Mouse (Mus musculus): ENCODE results near the gene Minpp1.
"Not testable (repeated sequence)": the region's sequence is repeated elsewhere in the genome, so short reads cannot be mapped to it uniquely, and the experiment has no call there.

Minpp1 gene

GRCm38 (mm10) chr19:32485681-32486105, at the start of gene Minpp1:
Minpp1 (plus strand) TSS chr19:32485769.
- DNase-seq (ENCODE audit: low spot score), result peak; percentile 71

GRCm38 (mm10) chr19:32439356-32439755, 46.2 kb upstream of the Minpp1 start:
- no peak for DNase-seq (ENCODE audit: low spot score)

GRCm38 (mm10) chr19:32441568-32441967, 44.0 kb upstream of the Minpp1 start:
- no peak for DNase-seq (ENCODE audit: low spot score)

GRCm38 (mm10) chr19:32448931-32449330, 36.6 kb upstream of the Minpp1 start:
- no peak for DNase-seq (ENCODE audit: low spot score)

- peak; percentile 7 for DNase-seq (ENCODE audit: low spot score)
Observed at GRCm38 (mm10) chr19:32452231-32452630, 33.3 kb upstream of the Minpp1 start.

- DNase-seq (ENCODE audit: low spot score), result no peak
Observed at GRCm38 (mm10) chr19:32456744-32457143, 28.8 kb upstream of the Minpp1 start.

- not testable (repeated sequence) for DNase-seq (ENCODE audit: low spot score)
Observed at GRCm38 (mm10) chr19:32457631-32458030, 27.9 kb upstream of the Minpp1 start.

- DNase-seq (ENCODE audit: low spot score), result no peak
Observed at GRCm38 (mm10) chr19:32463037-32463436, 22.5 kb upstream of the Minpp1 start.

- DNase-seq (ENCODE audit: low spot score), result no peak
Observed at GRCm38 (mm10) chr19:32465228-32465627, 20.3 kb upstream of the Minpp1 start.

- no peak for DNase-seq (ENCODE audit: low spot score)
Observed at GRCm38 (mm10) chr19:32466478-32466877, 19.1 kb upstream of the Minpp1 start, which contains the start of gene Rpl9-ps6. Rpl9-ps6 (minus strand) TSS chr19:32466578.

- no peak for DNase-seq (ENCODE audit: low spot score)
Observed at GRCm38 (mm10) chr19:32467325-32467724, 18.2 kb upstream of the Minpp1 start.

- peak; percentile 55 for DNase-seq (ENCODE audit: low spot score)
Observed at GRCm38 (mm10) chr19:32470059-32470497, 15.5 kb upstream of the Minpp1 start.

GRCm38 (mm10) chr19:32470570-32471263, 14.9 kb upstream of the Minpp1 start:
- no peak for DNase-seq (ENCODE audit: low spot score)

- no peak for DNase-seq (ENCODE audit: low spot score)
Observed at GRCm38 (mm10) chr19:32476016-32476711, 9.4 kb upstream of the Minpp1 start.

GRCm38 (mm10) chr19:32476712-32477052, 8.9 kb upstream of the Minpp1 start:
- DNase-seq (ENCODE audit: low spot score), result no peak

- no peak for DNase-seq (ENCODE audit: low spot score)
Observed at GRCm38 (mm10) chr19:32480255-32480654, 5.3 kb upstream of the Minpp1 start.

- no peak for DNase-seq (ENCODE audit: low spot score)
Observed at GRCm38 (mm10) chr19:32480791-32481442, 4.7 kb upstream of the Minpp1 start.

GRCm38 (mm10) chr19:32481511-32481910, 4.1 kb upstream of the Minpp1 start:
- no peak for DNase-seq (ENCODE audit: low spot score)

- DNase-seq (ENCODE audit: low spot score), result no peak
Observed at GRCm38 (mm10) chr19:32484941-32485660, 468 bp upstream of the Minpp1 start.

GRCm38 (mm10) chr19:32486106-32486724, 646 bp downstream of the Minpp1 start:
- DNase-seq (ENCODE audit: low spot score), result peak; percentile 53

- DNase-seq (ENCODE audit: low spot score), result no peak
Observed at GRCm38 (mm10) chr19:32487595-32488255, 2.2 kb downstream of the Minpp1 start.

Measured in left cerebral cortex, adult 11 months (tissue).